Mouse (Mus musculus) forebrain, embryonic 10.5 days (tissue): ENCODE data around the gene Wasf1. TPM values are rescaled to one million over a fixed set of nuclear protein-coding genes. Genes with fewer than 3 reads are reported as not detected.

Experiments used
- DNase-seq: peaks from one replicate; pipeline ENCODE4 v3.0.0-alpha.2; 2017; ENCODE audit warnings: low spot score; ENCODE audit errors: extremely low spot score
- H3K27ac ChIP-seq: fragments of 300-500 bp; sonication (generic); 2 replicates; pipeline ENCODE4 v1.5.1; 2016; ENCODE audit warnings: mild to moderate bottlenecking
- H3K27me3 ChIP-seq: fragments of 300-500 bp; sonication (generic); 2 replicates; pipeline ENCODE4 v1.6.1; 2016; ENCODE audit warnings: mild to moderate bottlenecking; ENCODE audit not compliant: poor library complexity, severe bottlenecking
- H3K36me3 ChIP-seq: fragments of 300-500 bp; sonication (generic); replicated peaks from 2 replicates; pipeline ENCODE4 v1.6.1; 2016; ENCODE audit warnings: mild to moderate bottlenecking, moderate library complexity
- H3K4me1 ChIP-seq: fragments of 300-500 bp; sonication (generic); 2 replicates; pipeline ENCODE4 v1.6.1; 2016
- H3K4me3 ChIP-seq: fragments of 300-500 bp; sonication (generic); 2 replicates; pipeline ENCODE4 v1.5.1; 2016; ENCODE audit warnings: mild to moderate bottlenecking, moderate library complexity
- H3K9me3 ChIP-seq: fragments of 300-500 bp; sonication (generic); 2 replicates; pipeline ENCODE4 v1.6.1; 2016; ENCODE audit warnings: mild to moderate bottlenecking, moderate library complexity
- WGBS: fragments of 180-500 bp; shearing (Covaris S2); methylation state at CpG from one replicate; pipeline ENCODE4 v1.1.7; 2016; 5-methylcytosine and 5-hydroxymethylcytosine counted together
- polyA plus RNA-seq: library from polyadenylated mRNA; unstranded; fragments of >200 nt; fragmentation: Nextera tagmentation; extraction: Ambion mirVana; gene quantifications from 2 replicates; pipeline ENCODE4 v1.2.1, GENCODE M21; 2016

The Wasf1 gene
- polyA plus RNA-seq, 1 experiment from 2014 or later = 43.8 TPM

DNA sequence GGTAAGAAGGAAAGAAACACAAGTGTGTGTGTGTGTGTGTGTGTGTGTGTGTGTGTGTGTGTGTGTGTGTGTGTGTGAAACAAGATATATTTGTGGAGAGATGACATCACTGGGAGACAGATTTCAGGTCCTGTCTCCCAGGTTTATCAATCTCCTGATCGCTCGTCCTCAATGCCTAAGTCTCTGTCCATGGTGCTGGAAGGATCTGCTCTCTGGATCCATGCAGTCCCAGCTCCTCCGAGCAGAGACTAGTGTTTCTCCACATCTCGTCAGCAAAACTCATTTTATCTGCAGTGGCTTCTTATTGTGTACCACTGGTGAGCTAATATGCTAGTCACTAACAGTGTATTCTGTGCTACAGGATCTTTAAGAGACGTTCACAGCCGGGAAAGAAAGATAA is 78.1 kb downstream of the Wasf1 start:
- no peak overlapping the region for H3K4me3 ChIP-seq
- 54% methylated on average over 6 of the region's 6 CpGs for WGBS
- H3K27ac ChIP-seq = no peak overlapping the region
- H3K27me3 ChIP-seq = no peaks in the 10 kb centered on the region
- DNase-seq = no peak
- 0 out of 2 replicates have a peak, but pooled peaks cover 2% of the 10 kb centered on the region for H3K4me1 ChIP-seq
- H3K36me3 ChIP-seq = peaks cover 6% of the 10 kb centered on the region
- H3K9me3 ChIP-seq = 0 out of 2 replicates have a peak, but pooled peaks cover 5% of the 10 kb centered on the region

DNA sequence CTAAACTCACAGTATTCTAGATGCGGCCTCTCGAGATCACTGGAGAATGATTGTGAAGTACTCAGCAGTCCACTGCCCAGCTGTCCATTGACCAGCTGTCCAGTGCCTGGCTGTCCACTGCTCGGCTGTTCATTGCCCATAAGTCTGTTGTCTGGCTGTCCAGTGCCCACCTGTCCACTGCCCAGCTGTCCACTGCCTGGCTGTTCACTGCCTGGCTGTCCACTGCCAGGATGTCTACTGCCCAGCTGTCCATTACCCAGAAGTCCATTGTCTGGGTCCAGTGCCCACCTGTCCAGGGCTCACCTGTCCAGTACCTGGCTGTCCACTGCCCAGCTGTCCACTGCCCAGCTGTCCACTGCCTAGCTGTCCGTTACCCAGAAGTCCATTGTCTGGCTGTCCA is 78.7 kb downstream of the Wasf1 start:
- DNase-seq = no peak
- no peak overlapping the region for H3K27ac ChIP-seq
- 0 out of 2 replicates have a peak, but pooled peaks cover 2% of the 10 kb centered on the region for H3K4me1 ChIP-seq
- no peak overlapping the region for H3K4me3 ChIP-seq
- H3K9me3 ChIP-seq = 0 out of 2 replicates have a peak, but pooled peaks cover 5% of the 10 kb centered on the region
- peaks cover 4% of the 10 kb centered on the region for H3K36me3 ChIP-seq
- no peaks in the 10 kb centered on the region for H3K27me3 ChIP-seq
- 91% methylated on average over 4 of the region's 4 CpGs for WGBS

DNA sequence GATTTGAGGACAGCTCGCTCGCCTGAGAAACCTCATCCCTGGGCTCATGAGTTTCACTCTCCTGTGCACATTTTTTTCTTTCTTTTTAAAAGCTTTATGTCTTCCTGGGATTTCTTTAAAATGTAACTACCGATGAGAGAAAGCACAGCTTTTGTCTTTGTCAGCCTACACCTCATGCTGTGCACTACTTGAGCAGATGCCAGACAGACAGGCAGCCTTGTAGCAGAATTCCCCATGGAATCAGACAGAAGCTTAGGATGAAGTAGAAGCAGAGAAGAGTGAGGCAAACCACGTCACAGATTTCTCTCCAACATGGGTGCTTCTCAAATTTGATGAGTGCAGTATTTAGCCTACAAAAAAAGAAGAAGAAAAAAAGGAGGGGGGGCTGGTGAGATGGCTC is 81.3 kb downstream of the Wasf1 start:
- H3K27ac ChIP-seq = no peak overlapping the region
- no peaks in the 10 kb centered on the region for H3K9me3 ChIP-seq
- no peak for DNase-seq
- H3K36me3 ChIP-seq = no peaks in the 10 kb centered on the region
- no peak overlapping the region for H3K4me3 ChIP-seq
- H3K4me1 ChIP-seq = peaks cover 18% of the 10 kb centered on the region
- H3K27me3 ChIP-seq = no peaks in the 10 kb centered on the region; the same call in 1 of the 2 replicates
- 60% methylated on average over 4 of the region's 4 CpGs for WGBS

DNA sequence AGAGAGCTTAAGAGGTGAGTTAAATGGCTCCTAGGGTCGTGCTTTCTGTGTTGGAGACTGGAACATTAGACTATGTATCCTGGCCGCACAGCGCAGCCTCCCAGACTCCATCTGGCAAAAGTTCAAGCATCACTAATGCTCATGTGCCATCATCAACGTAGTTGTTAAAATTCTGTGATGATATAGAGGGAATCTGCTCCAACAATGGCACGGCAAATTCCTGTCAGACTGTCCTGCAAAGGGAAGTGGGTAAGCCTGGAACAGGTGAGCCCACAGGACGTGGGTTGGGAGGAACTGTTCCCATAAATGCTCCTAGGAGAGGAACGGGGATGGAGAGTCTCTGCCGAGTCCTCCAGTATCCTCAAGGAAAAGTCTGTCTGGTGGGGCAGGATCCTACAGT is 85.3 kb downstream of the Wasf1 start:
- Histone ChIP-seq H3K4me3 (no peak overlapping the region), H3K27me3 (peaks cover 8% of the 10 kb centered on the region), H3K9me3 (no peaks in the 10 kb centered on the region), H3K4me1 (peaks cover 34% of the 10 kb centered on the region), H3K36me3 (no peaks in the 10 kb centered on the region), H3K27ac (no peak overlapping the region)
- 70% methylated on average over 8 of the region's 8 CpGs for WGBS
- no peak for DNase-seq

DNA sequence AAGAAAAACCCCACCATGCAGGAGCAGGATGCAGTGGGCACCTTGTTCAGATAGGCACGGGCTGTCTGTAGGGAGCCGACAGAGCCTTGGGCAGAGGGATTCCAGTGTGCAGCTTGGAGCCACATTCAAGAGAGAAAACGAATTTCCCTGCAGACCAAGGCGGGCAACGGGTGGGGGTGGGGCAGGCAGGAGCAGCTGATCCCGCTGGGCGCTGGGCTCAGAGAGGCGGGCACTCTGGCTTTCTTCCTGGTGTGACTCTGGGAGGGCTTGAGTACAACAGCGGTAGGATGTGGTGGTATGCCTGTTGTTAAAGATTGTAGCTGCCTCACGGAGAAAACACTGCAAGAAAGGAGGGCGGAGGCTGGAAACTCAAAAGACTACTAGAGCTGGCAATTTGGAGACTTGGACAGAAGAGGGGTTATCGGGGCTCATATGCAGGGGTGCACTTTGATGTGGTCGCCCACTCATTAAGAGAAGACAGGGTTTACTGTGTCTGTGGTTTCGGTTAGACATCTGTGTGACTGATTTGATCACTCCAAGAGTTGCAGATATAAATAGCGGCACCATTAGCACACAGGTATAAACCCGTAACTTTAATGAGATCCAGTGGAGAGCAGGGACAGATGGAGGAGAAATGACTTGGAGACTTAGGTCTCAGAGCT is 86.2 kb downstream of the Wasf1 start:
- peaks cover 8% of the 10 kb centered on the region for H3K27me3 ChIP-seq
- 10% methylated on average over 16 of the region's 16 CpGs for WGBS
- H3K4me3 ChIP-seq = peak overlapping the region; percentile 46
- peak; percentile 46 for DNase-seq
- H3K36me3 ChIP-seq = no peaks in the 10 kb centered on the region
- peaks cover 32% of the 10 kb centered on the region for H3K4me1 ChIP-seq
- H3K9me3 ChIP-seq = no peaks in the 10 kb centered on the region
- H3K27ac ChIP-seq = peak overlapping the region; percentile 70

DNA sequence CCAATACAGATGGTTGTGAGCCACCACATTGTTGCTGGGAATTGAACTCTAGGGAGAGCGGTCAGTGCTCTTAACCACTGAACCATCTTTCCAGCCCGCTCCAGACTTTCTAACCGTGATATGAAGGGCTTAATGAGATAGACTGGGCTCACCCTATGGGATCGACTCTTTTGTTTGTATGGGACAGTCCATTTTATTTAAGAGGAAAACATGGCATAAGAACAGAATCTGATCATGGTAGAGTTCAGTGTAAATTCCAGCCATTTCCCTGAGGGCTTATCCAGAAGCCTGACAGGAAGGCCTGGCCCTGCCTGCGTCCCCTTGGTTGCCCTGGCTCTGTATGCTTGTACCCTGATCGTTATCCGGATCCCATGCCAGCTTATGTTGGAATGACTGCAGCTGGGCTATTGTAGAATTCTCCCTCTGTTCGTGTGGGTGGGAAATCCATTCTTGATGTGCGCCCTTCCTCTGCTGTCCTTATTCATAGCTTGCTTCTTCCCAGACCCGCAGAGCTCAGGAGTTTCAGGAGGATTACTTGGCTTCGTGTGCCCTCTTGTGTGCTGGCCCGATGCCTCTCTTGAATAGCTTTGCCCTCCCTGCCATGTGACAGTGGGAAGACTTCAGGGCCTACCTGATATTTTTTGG is 87.4 kb downstream of the Wasf1 start:
- WGBS = 73% methylated on average over 12 of the region's 12 CpGs
- no peaks in the 10 kb centered on the region for H3K36me3 ChIP-seq
- DNase-seq = no peak
- H3K4me1 ChIP-seq = peaks cover 31% of the 10 kb centered on the region
- H3K9me3 ChIP-seq = no peaks in the 10 kb centered on the region
- peaks cover 8% of the 10 kb centered on the region for H3K27me3 ChIP-seq
- no peak overlapping the region for H3K4me3 ChIP-seq
- H3K27ac ChIP-seq = no peak overlapping the region

DNA sequence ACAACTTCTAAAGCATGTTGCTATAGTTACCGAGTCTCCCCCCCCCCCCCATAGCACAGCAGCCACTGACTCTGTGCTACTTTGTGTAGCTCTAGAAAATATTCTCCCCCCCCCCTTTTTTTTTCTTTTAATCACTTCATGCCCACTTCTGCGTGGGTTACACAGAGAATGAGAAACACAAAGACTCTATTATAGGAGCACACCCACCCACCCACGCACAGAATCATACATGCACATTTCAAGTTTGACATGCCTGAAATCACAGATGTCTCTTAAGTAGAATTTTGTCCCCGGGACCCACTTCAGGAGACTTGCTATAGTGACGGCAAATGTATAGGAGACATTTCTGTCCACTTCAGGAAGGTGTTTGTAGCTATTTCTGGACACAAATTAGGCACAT is 88.0 kb downstream of the Wasf1 start:
- H3K4me1 ChIP-seq = peaks cover 31% of the 10 kb centered on the region
- H3K4me3 ChIP-seq = no peak overlapping the region
- H3K9me3 ChIP-seq = no peaks in the 10 kb centered on the region
- H3K27ac ChIP-seq = no peak overlapping the region
- DNase-seq = no peak
- peaks cover 8% of the 10 kb centered on the region for H3K27me3 ChIP-seq
- WGBS = 80% methylated on average over 5 of the region's 5 CpGs
- no peaks in the 10 kb centered on the region for H3K36me3 ChIP-seq

DNA sequence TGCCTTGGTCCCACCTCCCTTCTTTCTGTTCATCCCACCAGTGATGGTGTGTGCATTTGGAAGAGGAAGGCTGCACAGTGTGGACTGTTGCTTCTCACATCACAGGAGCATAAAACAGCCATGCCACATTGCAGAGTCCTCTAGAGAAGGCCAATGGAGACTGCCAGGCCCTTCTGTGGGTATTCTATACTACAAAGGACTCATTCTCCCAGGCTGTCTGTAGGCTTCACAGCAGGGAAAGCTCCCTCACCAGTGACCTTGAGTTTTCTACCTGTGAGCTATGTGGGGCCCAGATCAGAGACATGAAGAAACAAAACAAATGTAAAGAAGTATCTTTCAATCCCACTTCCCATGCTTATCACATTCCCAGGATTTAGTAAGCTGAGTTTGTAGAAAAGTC is 100.5 kb downstream of the Wasf1 start:
- Histone ChIP-seq H3K27me3 (no peaks in the 10 kb centered on the region), H3K9me3 (no peaks in the 10 kb centered on the region), H3K27ac (no peak overlapping the region), H3K36me3 (no peaks in the 10 kb centered on the region), H3K4me3 (no peak overlapping the region), H3K4me1 (peaks cover 6% of the 10 kb centered on the region)
- DNase-seq = no peak

DNA sequence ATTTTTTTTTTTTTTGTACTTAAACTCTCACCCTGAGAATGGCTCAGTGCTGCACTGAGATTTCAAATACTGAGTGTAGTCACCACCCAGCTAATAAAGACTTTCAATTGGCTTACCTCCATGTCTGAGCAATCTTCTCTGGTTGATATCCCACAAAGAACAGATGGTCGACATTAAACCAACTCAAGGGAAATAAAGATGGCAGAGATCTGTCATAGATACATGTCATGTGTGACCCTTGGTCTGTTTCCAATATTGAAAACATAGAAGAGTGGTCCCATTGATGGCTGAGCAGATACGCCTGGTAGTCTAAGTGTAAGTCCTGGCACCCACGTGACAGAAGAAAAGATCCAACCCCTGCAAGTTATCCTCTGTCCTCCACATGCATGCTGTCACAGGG is 101.3 kb downstream of the Wasf1 start:
- Histone ChIP-seq H3K27ac (no peak overlapping the region), H3K36me3 (no peaks in the 10 kb centered on the region), H3K27me3 (no peaks in the 10 kb centered on the region), H3K4me1 (peaks cover 6% of the 10 kb centered on the region), H3K9me3 (no peaks in the 10 kb centered on the region), H3K4me3 (no peak overlapping the region)
- WGBS = 89% methylated on average over 3 of the region's 3 CpGs
- no peak for DNase-seq

DNA sequence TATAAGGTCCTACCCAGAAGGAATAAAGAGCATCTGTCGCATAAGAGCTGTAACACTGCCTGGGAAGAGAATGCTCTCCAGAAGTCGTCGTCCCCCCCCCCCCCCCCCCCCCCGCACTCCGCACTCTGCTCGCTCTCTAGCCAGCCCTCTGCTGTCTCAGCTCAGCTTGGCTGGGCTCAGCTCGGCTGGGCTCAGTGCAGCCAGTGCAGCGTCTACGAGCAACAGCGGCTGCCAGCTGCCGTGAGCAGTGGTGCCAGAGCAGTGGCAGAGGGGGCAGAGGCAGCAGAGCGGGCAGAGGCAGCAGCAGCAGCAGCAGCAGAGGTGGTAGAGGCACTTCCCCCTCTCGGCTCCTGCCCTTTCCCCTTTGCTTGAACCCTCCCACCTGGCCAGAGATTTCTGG is 102.1 kb downstream of the Wasf1 start:
- peak overlapping the region; percentile 71 for H3K27ac ChIP-seq
- H3K4me3 ChIP-seq = peak overlapping the region; percentile 20; the same call in 1 of the 2 replicates
- no peaks in the 10 kb centered on the region for H3K36me3 ChIP-seq
- WGBS = 36% methylated on average over 13 of the region's 13 CpGs
- no peaks in the 10 kb centered on the region for H3K27me3 ChIP-seq
- no peak for DNase-seq
- peaks cover 6% of the 10 kb centered on the region for H3K4me1 ChIP-seq
- H3K9me3 ChIP-seq = no peaks in the 10 kb centered on the region

Other genes starting within 250 kb of the Wasf1 start
- 0.53 and 0.78 TPM in 2 replicates for gene Mettl24, start 200.2 kb upstream of the Wasf1 start, polyA plus RNA-seq
- gene Cdc40, start 164 bp upstream of the Wasf1 start, polyA plus RNA-seq = 34.2 and 36.4 TPM in 2 replicates
- gene Gpr6, start 188.8 kb downstream of the Wasf1 start, polyA plus RNA-seq = not detected in 2 replicates